Mouse (Mus musculus) brain, embryonic 14.5 days (tissue): ENCODE results near the gene E2f4. TPM values are rescaled to one million over a fixed set of nuclear protein-coding genes. Genes with fewer than 3 reads are reported as not detected.
"Not testable (repeated sequence)": the region's sequence is repeated elsewhere in the genome, so short reads cannot be mapped to it uniquely, and the experiment has no call there.

Experiments used
- DNase-seq: peaks from one replicate; pipeline ENCODE4 v3.0.0-alpha.2; 2011; ENCODE audit warnings: low read depth
- CTCF ChIP-seq: fragments of 200-500 bp; IDR thresholded peaks from 2 replicates; pipeline ENCODE4 v1.5.1; 2012; ENCODE audit warnings: inconsistent platforms, mild to moderate bottlenecking, moderate library complexity, borderline replicate concordance; ENCODE audit not compliant: insufficient read depth, insufficient read length; ENCODE audit errors: extremely low read depth
- POLR2A ChIP-seq: fragments of 200-500 bp; IDR thresholded peaks from 2 replicates; pipeline ENCODE4 v1.6.1; 2012; ENCODE audit warnings: mild to moderate bottlenecking, inconsistent platforms, borderline replicate concordance; ENCODE audit not compliant: poor library complexity, insufficient read depth, insufficient read length, severe bottlenecking; ENCODE audit errors: extremely low read depth
- polyA plus RNA-seq: library from polyadenylated mRNA; depleted of rRNA; stranded (reverse); fragments of >200 nt; gene quantifications from 2 replicates; pipeline ENCODE4 v1.2.3, GENCODE M21; 2012

The E2f4 gene
- polyA plus RNA-seq, 1 experiment, result 89.4 TPM

- no peak for TF ChIP-seq CTCF
- peak; percentile 88 for TF ChIP-seq POLR2A
- DNase-seq, result peak; percentile 99
These were observed 8.3 kb upstream of the E2f4 start for GRCm38 (mm10) chr8:105288958-105289732.

GRCm38 (mm10) chr8:105289805-105290460 lies 7.5 kb upstream of the E2f4 start, which contains the start of gene 4931428F04Rik:
Gene 4931428F04Rik (minus strand): TSS chr8:105289864.
- TF ChIP-seq POLR2A (no peak), CTCF (peak; percentile 57; the same call in 1 of the 2 replicates)
- DNase-seq, result peak; percentile 78

DNA sequence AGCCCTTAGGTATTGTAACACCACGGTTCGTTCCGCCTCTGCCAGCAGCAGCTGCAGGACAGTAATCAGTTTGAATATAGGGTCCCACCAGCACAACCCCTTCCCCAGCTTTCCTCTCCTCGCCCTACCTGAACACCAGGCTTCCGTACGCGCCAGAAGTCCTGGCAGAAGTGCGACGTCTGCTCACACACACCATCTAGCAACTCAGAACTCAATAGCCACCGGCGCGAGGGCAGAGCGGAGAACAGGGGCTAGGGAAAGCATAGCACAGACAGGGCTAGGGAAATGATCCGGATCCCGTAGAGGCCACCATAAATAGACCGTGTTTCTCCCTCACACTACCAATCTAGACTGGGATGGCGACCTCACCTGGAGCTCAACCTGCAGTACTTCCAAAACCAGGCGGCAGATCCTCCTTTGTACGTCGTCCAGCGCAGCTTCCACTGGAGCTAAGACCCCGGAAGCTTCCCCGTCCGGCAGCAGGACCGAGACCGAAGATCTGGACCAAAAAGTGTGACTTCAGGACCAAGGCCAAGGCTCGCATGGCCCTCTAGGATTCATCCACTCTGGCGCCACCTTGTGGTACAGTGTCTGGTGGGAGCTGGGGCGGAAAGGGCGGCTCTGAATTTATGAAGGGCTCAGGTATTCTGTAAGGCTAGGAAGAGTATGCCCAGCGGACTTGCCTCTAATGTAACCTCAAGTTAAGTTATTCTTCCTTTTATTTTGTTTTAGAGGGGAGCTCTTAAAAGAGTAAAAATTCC lies 6.7 kb upstream of the E2f4 start:
- TF ChIP-seq CTCF, result peak; percentile 90
- no peak for TF ChIP-seq POLR2A
- DNase-seq, result peak; percentile 82

- not testable (repeated sequence) for DNase-seq
These were observed 6.1 kb upstream of the E2f4 start for GRCm38 (mm10) chr8:105291364-105291763.

GRCm38 (mm10) chr8:105291802-105292201 lies 5.7 kb upstream of the E2f4 start:
- not testable (repeated sequence) for DNase-seq

GRCm38 (mm10) chr8:105292471-105292870 lies 5.0 kb upstream of the E2f4 start:
- no peak for DNase-seq
- TF ChIP-seq POLR2A, result no peak
- no peak for TF ChIP-seq CTCF

DNA sequence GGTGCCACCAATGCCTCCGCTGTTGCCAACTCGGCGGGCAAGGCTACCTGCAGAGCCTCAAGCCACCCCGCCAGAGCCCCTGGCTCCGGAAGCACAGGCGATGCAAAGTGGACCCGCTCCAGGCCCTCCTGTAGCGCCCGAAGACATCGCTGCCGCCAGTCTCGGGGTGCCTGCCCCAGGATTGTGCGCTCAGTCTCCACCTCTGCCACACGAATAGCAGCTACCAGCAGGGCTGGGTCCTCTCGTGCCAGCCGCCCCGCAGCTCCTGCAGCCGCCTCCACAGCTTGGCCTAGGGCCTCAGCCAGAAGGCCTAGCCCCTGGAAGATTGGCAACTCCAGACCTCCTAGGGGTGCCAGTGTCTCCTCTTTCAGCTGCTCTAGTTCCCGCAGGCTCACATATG lies 4.1 kb upstream of the E2f4 start:
- no peak for DNase-seq
- TF ChIP-seq CTCF (no peak), POLR2A (no peak)

DNA sequence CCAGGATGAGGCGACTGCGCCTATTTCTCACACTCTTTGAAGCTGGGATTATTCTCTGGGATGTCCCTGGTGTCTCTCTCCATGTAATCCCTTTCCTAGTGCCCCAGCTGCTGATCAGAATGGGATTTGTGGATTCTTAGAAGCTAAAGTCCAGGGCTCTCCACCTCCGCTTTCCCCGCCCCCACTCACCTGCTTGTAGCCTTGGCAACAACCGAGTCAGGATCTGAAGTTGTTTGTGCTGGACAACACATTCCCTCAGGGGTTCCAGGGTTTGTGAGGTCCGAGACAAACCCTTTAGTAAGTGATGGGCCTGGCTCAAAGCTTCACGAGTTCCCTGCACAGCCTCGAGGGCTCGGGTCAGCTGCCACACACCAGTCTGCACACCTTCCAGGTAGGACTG lies 2.7 kb upstream of the E2f4 start:
- TF ChIP-seq POLR2A (no peak), CTCF (no peak)
- DNase-seq, result no peak

DNA sequence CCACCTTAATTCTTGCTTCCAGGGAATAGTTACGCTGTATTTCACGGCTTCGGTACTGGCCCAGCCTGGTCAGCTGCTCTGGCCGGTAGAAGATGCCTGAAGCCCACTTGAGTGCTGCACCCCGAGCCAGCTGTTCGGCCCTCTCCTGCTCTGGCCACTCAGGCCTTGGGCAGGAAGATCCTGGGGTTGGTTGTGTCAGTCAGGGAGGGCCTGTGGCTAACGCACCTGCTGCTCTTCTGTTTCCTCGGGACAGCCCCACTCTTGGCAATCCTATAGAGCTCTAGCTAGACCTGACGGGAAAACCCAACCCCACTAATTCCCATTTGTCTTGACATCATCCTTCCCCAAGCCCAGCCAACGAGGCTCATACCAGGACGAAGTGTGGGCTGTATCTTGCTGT lies 2.2 kb upstream of the E2f4 start:
- no peak for DNase-seq
- TF ChIP-seq POLR2A (no peak), CTCF (no peak)

- TF ChIP-seq CTCF (no peak), POLR2A (no peak)
- DNase-seq, result no peak
These were observed 1.4 kb upstream of the E2f4 start, which contains the start of gene Exoc3l for GRCm38 (mm10) chr8:105295895-105296573. Gene Exoc3l (minus strand): TSS chr8:105296101.
